Mouse (Mus musculus) testis, adult 2 months (tissue): ENCODE measurements around the gene Slc11a1. TPM values are rescaled to one million over a fixed set of nuclear protein-coding genes. Genes with fewer than 3 reads are reported as not detected.
"Not testable (repeated sequence)": the region's sequence is repeated elsewhere in the genome, so short reads cannot be mapped to it uniquely, and the experiment has no call there.

ENCODE experiments used
- H3K27ac ChIP-seq: fragments of 200-500 bp; 2 replicates; pipeline ENCODE4 v1.5.1; 2012; ENCODE audit warnings: low read depth, low read length; ENCODE audit not compliant: control insufficient read depth, insufficient read depth
- H3K27me3 ChIP-seq: fragments of 200-500 bp; 2 replicates; pipeline ENCODE4 v1.6.1; 2012; ENCODE audit warnings: mild to moderate bottlenecking, low read length, moderate library complexity; ENCODE audit not compliant: control insufficient read depth, insufficient read depth
- H3K36me3 ChIP-seq: fragments of 200-500 bp; 2 replicates; pipeline ENCODE4 v1.6.1; 2012; ENCODE audit warnings: mild to moderate bottlenecking, low read length; ENCODE audit not compliant: control insufficient read depth, insufficient read depth
- H3K4me1 ChIP-seq: fragments of 200-500 bp; 2 replicates; pipeline ENCODE4 v1.6.1; 2012; ENCODE audit warnings: low read length; ENCODE audit not compliant: control insufficient read depth, insufficient read depth
- H3K4me3 ChIP-seq: fragments of 200-500 bp; 2 replicates; pipeline ENCODE4 v1.5.1; 2012; ENCODE audit warnings: low read depth, mild to moderate bottlenecking, low read length, moderate library complexity, mixed read lengths; ENCODE audit not compliant: control insufficient read depth
- CTCF ChIP-seq: fragments of 200-500 bp; IDR thresholded peaks from 2 replicates; pipeline ENCODE4 v1.5.1; 2012; ENCODE audit warnings: low read depth, mild to moderate bottlenecking, inconsistent platforms, low read length, moderate library complexity; ENCODE audit not compliant: control insufficient read depth, insufficient read depth, insufficient replicate concordance
- POLR2A ChIP-seq: fragments of 200-500 bp; IDR thresholded peaks from 2 replicates; pipeline ENCODE4 v1.6.1; 2012; ENCODE audit warnings: low read depth, mild to moderate bottlenecking, inconsistent platforms, low read length, moderate library complexity; ENCODE audit not compliant: control insufficient read depth
- polyA plus RNA-seq: library from polyadenylated mRNA; depleted of rRNA; stranded (reverse); fragments of >200 nt; gene quantifications from 2 replicates; pipeline ENCODE4 v1.2.3, GENCODE M21; 2012; rRNA removed

Gene Slc11a1
- 3.0 and 3.1 TPM in 2 replicates for polyA plus RNA-seq

DNA sequence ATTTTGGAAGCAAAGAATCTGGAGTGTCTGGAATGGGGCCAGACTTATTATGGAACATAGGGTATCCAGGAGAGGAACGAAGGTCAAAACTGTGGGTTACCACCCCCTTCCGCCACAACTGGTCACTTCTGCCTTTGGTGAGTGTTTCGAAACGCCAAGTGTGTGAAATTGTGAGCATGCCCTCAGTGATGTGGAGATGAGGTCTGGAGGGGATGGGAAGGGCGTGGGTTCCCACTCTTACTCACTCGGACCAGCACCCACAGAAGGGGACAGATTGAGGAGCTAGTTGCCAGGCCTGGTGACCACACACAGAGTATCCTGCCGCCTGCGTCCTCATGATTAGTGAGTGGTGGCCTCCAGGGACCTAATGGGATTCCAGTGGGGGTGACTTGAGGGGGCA is at the start of gene Slc11a1:
Gene Slc11a1, plus strand, starts transcription at position 216 of the 400 bp plus-strand sequence.
- Histone ChIP-seq H3K27me3 (no peaks in the 10 kb centered on the region), H3K36me3 (no peaks in the 10 kb centered on the region), H3K4me3 (no peak within 1 kb of the TSS), H3K4me1 (peaks cover 2% of the 10 kb centered on the region), H3K27ac (no peak within 1 kb of the TSS)
- no peak for TF ChIP-seq POLR2A
- no peak for TF ChIP-seq CTCF

DNA sequence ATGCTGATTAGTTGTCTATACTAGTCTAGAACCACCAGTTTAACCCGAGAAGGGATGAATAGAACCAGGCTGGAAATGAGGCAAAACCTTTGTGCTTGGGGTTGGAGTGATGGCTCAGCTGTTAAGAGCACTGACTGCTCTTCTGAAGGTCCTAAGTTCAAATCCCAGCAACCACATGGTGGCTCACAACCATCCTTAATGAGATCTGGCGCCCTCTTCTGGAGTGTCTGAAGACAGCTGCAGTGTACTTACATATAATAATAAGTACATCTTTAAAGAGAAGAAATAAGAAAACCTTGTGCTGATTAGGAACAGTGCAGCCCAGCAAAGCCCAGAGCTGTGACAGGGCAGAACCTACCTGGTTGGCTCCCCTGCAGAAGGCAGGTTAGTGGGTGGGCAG is 48.1 kb upstream of the Slc11a1 start:
- H3K36me3 ChIP-seq, H3K27me3 ChIP-seq, H3K27ac ChIP-seq, H3K4me3 ChIP-seq, H3K4me1 ChIP-seq: not testable (repeated sequence)

DNA sequence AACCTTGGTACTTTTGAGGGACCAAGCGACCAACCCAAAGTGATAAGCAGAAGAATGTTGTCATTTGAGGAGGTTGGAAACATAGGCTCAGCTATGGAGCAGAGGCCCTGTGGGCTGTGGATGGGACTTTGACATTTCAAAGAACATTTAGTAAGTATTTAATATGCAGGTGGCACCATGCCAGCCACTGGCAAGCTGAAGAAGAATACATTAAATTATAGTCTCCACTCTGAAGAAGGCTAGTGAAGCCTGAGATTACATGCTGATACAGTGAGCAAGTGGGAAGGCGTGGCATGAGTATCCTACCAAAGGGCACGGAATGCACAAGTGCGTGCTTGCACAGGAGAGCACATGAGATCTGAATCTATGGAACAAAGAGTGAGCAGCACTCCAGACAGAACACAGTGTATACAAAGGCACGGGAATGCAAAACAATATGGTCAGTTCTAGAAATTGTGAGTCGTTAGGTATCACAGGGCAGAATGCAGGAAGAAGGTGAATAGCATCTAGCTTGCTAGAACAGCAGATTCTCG is 45.0 kb upstream of the Slc11a1 start:
- no peaks in the 10 kb centered on the region for H3K27me3 ChIP-seq
- no peaks in the 10 kb centered on the region for H3K36me3 ChIP-seq
- H3K4me3 ChIP-seq = no peak overlapping the region
- no peak for TF ChIP-seq CTCF
- no peak for TF ChIP-seq POLR2A
- H3K4me1 ChIP-seq = peaks cover 7% of the 10 kb centered on the region
- H3K27ac ChIP-seq = no peak overlapping the region

DNA sequence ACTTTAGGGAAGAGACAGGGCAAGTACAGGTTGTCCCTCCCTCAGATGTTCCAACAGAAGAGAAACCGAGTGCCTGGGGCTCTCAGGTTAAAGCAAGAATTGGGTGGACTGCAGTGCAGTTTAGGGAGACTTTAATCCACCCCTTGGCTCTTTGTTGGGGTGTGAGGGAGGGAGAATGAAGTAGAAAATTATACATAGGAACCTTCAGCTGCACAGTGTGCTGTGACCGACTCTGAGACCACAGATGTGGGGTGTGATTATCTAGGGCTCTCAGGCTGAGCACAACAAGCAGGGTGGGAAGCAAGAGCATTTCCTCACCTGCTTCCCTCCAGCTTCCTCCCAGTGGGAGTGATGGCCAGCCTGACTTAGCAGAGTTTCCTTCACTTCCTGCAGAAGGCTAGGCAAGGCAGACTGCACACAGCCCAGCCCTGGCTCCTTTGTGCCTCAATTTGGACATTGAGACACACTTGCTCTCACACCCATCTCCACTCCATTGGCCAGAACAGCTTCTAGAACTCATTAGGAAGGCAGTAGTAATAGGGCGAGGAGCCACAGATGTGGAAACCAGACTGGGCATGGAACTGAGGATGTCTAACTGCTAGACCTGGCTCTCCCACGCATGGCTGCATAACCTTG is 43.8 kb upstream of the Slc11a1 start:
- H3K4me3 ChIP-seq = no peak overlapping the region
- H3K36me3 ChIP-seq = no peaks in the 10 kb centered on the region
- H3K27ac ChIP-seq = peak overlapping the region; percentile 2; the same call in 1 of the 2 replicates
- peaks cover 9% of the 10 kb centered on the region for H3K4me1 ChIP-seq
- H3K27me3 ChIP-seq = no peaks in the 10 kb centered on the region
- TF ChIP-seq CTCF (no peak), POLR2A (no peak)

DNA sequence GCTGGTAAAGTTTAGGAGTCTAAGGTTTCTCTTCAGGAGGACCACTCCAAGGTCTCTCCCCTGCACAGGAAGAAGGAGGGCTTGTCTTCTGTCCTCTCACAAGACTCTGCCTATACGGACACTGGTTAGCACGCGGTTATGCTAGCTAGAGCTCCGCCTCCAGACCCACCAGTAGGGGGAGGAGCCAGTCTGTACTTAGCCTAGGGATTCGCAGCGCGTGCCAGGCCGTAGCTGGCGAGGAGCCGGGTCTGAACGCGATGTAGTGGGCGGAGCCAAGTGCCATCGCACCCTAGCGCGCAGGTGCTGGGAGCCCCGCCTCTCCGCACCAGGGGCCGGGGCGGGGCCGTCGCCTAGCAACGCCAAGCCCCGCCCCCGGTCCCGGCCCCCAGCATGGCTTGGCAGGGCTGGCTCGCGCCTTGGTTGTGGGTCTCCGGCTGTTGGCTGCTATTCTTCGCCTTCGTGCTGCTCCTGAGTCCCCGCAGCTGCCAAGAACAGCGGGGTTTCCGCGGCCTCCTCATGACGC is 42.7 kb upstream of the Slc11a1 start:
- peak; percentile 67 for TF ChIP-seq POLR2A
- TF ChIP-seq CTCF = no peak; the same call in 1 of the 2 replicates
- peak overlapping the region; percentile 90 for H3K4me3 ChIP-seq
- peaks cover 11% of the 10 kb centered on the region for H3K4me1 ChIP-seq
- peak overlapping the region; percentile 79 for H3K27ac ChIP-seq
- no peaks in the 10 kb centered on the region for H3K27me3 ChIP-seq
- no peaks in the 10 kb centered on the region for H3K36me3 ChIP-seq

DNA sequence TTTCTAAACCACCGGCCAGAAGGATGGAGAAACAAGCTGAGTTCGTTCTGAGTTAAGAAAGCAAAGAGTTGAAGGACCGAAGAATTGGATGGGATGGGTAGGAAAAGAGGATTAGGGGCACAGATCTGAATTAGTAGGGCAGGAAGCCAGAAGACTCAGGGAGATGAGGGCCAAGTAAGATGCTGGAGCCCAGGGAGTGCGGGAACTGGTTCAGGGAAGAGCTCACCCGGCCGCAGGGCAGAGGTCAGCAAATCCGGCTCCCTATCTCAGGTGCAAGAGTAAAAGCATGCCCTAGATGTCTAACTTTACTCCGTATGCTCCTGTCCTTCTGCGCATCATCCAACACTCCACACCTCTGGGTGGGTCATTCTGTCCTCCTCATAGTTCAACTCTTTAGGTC is 42.1 kb upstream of the Slc11a1 start:
- Histone ChIP-seq H3K27ac (peak overlapping the region; percentile 79), H3K4me1 (peaks cover 13% of the 10 kb centered on the region), H3K36me3 (no peaks in the 10 kb centered on the region), H3K27me3 (no peaks in the 10 kb centered on the region), H3K4me3 (peak overlapping the region; percentile 90)
- TF ChIP-seq CTCF (no peak), POLR2A (no peak)

DNA sequence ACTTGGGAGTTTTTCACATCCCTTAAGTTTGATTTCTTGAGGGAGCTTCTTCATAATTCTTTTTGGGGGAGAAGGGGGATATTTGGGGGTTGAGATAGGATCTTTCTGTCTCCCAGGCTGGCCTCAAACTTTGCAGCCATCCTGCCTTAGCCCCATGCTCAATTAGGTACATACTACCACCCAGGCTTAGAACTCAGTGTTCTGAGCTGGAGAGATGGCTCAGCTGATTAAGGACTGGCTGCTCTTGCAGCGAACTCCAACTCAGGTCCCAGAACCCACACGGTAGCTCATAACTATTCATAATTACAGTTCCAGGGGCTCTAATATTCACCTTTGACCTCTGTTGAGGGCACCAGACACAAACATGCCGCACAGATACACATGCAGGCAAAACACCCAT is 40.4 kb upstream of the Slc11a1 start:
- peaks cover 13% of the 10 kb centered on the region for H3K4me1 ChIP-seq
- TF ChIP-seq CTCF (no peak), POLR2A (no peak)
- no peaks in the 10 kb centered on the region for H3K36me3 ChIP-seq
- no peaks in the 10 kb centered on the region for H3K27me3 ChIP-seq
- no peak overlapping the region for H3K4me3 ChIP-seq
- no peak overlapping the region for H3K27ac ChIP-seq
